Mouse (Mus musculus) heart, postnatal 4 days (tissue): Measurements from ENCODE around the gene Sacs. TPM values are rescaled to one million over a fixed set of nuclear protein-coding genes. Genes with fewer than 3 reads are reported as not detected.
A peak's percentile ranks its signal among the peaks of the same experiment; 100 is the strongest.

Experiments used
- DNase-seq: peaks from one replicate; pipeline ENCODE4 v3.0.0; 2021
- total RNA-seq, 2 experiments: library from RNA; stranded (reverse); gene quantifications; 2 replicates each; pipeline ENCODE4 v1.2.3; 2021

Sacs gene
- total RNA-seq, 2 experiments from 2014 or later: 37.0 to 39.3 TPM

GRCm38 (mm10) chr14:61161367-61162334 lies 23.4 kb downstream of the Sacs start:
- peak; percentile 62 for DNase-seq

GRCm38 (mm10) chr14:61164461-61164860 lies 26.2 kb downstream of the Sacs start:
- no peak for DNase-seq

GRCm38 (mm10) chr14:61165929-61166328 lies 27.7 kb downstream of the Sacs start:
- no peak for DNase-seq

- DNase-seq: no peak
Measured at GRCm38 (mm10) chr14:61171261-61171970, 33.2 kb downstream of the Sacs start.

GRCm38 (mm10) chr14:61172548-61173158 lies 34.4 kb downstream of the Sacs start:
- DNase-seq: peak; percentile 99

GRCm38 (mm10) chr14:61173229-61173628 lies 35.0 kb downstream of the Sacs start:
- DNase-seq: peak; percentile 70

- no peak for DNase-seq
Measured at GRCm38 (mm10) chr14:61191904-61192303, 53.6 kb downstream of the Sacs start.

- no peak for DNase-seq
Measured at GRCm38 (mm10) chr14:61192326-61192725, 54.1 kb downstream of the Sacs start.

- no peak for DNase-seq
Measured at GRCm38 (mm10) chr14:61194416-61194815, 56.2 kb downstream of the Sacs start.

GRCm38 (mm10) chr14:61210111-61210510 lies 71.9 kb downstream of the Sacs start:
- no peak for DNase-seq

GRCm38 (mm10) chr14:61211754-61212153 lies 73.5 kb downstream of the Sacs start:
- no peak for DNase-seq

GRCm38 (mm10) chr14:61221166-61221565 lies 82.9 kb downstream of the Sacs start:
- DNase-seq: no peak

- no peak for DNase-seq
Measured at GRCm38 (mm10) chr14:61222506-61222905, 84.2 kb downstream of the Sacs start.

GRCm38 (mm10) chr14:61223740-61224139 lies 85.5 kb downstream of the Sacs start:
- no peak for DNase-seq

GRCm38 (mm10) chr14:61224387-61225077 lies 86.3 kb downstream of the Sacs start:
- DNase-seq: no peak

- DNase-seq: no peak
Measured at GRCm38 (mm10) chr14:61226151-61226550, 87.9 kb downstream of the Sacs start.

GRCm38 (mm10) chr14:61229763-61230162 lies 91.5 kb downstream of the Sacs start:
- DNase-seq: no peak

GRCm38 (mm10) chr14:61230179-61230578 lies 91.9 kb downstream of the Sacs start:
- no peak for DNase-seq

GRCm38 (mm10) chr14:61232016-61232568 lies 93.8 kb downstream of the Sacs start:
- no peak for DNase-seq

- DNase-seq: peak; percentile 62
Measured at GRCm38 (mm10) chr14:61235846-61236474, 97.7 kb downstream of the Sacs start.

- DNase-seq: no peak
Measured at GRCm38 (mm10) chr14:61237101-61237654, 98.9 kb downstream of the Sacs start.
